Mouse (Mus musculus): ENCODE measurements around the gene Mrpl20. TPM values are rescaled to one million over a fixed set of nuclear protein-coding genes. Genes with fewer than 3 reads are reported as not detected.

Gene Mrpl20
- total and polyA plus RNA-seq, 3 experiments, result 17.9 to 97.2 (median 85.3) TPM

DNA sequence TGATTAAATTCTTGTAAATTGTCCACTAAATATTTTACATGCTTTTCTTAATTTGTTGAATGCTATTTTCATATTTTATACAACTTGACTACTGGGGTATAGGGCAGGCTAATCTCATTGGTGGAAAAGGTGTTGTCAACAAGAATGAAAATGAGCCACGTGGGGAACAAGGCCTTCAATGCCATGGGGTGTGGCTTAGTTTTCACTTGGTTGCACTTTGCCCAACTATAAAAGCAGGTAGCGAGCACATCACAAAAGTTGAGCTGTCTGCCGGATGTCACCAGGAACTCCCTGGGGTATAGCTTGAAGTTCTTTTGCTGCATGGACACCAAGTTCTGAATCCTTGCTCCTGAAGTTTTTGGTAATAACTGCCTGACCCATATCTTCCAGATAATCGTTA, 14.9 kb downstream of the Mrpl20 start:
- H3K9me3 ChIP-seq (replicated peaks), result no peaks in the 10 kb centered on the region
- H3K36me3 ChIP-seq (replicated peaks), result peaks cover 92% of the 10 kb centered on the region
- no peak overlapping the region for H3K4me3 ChIP-seq (ENCODE audit: low read depth, low read length)
- DNase-seq (ENCODE audit: low spot score) (no peak), ATAC-seq (ENCODE audit: extremely low read depth, insufficient number of reproducible peaks, low FRiP score, poor library complexity, severe bottlenecking) (no peak)
- H3K27me3 ChIP-seq (ENCODE audit: insufficient read depth, low read length), result no peaks in the 10 kb centered on the region
- TF ChIP-seq CTCF (IDR thresholded peaks at IDR 0.05; ENCODE audit: low read depth, low read length), result no peak
- peaks cover 46% of the 10 kb centered on the region for H3K4me1 ChIP-seq (ENCODE audit: insufficient read depth, low read depth, low read length)

DNA sequence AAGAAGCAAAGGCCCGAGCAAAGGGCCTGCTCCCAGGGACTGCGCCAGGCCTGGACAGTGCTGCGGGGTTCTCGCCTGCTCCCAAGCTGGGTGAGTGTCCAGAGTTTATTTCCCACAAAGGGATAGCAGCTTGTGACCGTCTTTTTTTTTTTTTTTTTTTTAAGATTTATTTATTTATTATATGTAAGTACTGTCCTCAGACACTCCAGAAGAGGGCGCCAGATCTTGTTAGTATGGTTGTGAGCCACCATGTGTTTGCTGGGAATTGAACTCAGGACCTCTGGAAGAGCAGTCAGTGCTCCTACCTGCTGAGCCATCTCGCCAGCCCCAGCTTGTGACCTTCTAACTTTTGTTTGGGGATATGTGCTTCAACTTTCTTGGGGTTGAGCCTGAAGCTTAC, 18.3 kb downstream of the Mrpl20 start:
- no peak overlapping the region for H3K4me3 ChIP-seq (ENCODE audit: low read depth, low read length)
- H3K36me3 ChIP-seq (replicated peaks), result peaks cover 97% of the 10 kb centered on the region
- TF ChIP-seq GATA1 (IDR thresholded peaks at IDR 0.05; ENCODE audit: borderline replicate concordance, low read length), result no peak
- TF ChIP-seq CTCF (IDR thresholded peaks at IDR 0.05; ENCODE audit: low read depth, low read length), result no peak
- no peak for TF ChIP-seq GATA2 (IDR thresholded peaks at IDR 0.05; ENCODE audit: borderline replicate concordance, low read depth, low read length)
- no peak for TF ChIP-seq POLR2AphosphoS5 (IDR thresholded peaks at IDR 0.05; ENCODE audit: insufficient replicate concordance, low read depth, low read length)
- no peak for TF ChIP-seq TAL1 (conservative IDR thresholded peaks at IDR 0.05; ENCODE audit: low read depth, low read length)
- peaks cover 36% of the 10 kb centered on the region for H3K4me1 ChIP-seq (ENCODE audit: insufficient read depth, low read depth, low read length)
- DNase-seq (ENCODE audit: low spot score) (no peak), ATAC-seq (ENCODE audit: extremely low read depth, insufficient number of reproducible peaks, low FRiP score, poor library complexity, severe bottlenecking) (no peak)
- H3K27me3 ChIP-seq (ENCODE audit: insufficient read depth, low read length), result no peaks in the 10 kb centered on the region
- H3K9me3 ChIP-seq (replicated peaks), result no peaks in the 10 kb centered on the region

DNA sequence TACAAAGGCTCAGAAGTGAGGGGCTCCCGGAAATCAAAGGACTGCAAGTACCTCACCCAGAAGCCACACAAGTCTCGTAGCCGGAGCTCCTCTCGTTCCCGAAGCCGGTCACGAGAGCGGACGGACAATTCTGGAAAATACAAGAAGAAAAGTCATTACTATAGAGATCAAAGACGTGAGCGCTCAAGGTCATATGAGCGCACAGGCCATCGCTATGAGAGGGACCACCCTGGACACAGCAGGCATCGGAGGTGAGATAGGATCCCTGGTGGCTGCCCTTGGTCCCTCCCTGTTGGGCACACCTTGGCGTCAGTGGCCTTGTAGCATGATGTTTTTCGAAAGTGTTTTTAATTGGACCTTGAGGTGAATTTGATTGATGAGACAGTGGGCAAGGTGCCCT, 20.8 kb downstream of the Mrpl20 start:
- no peak for DNase-seq (ENCODE audit: low spot score)
- peaks cover 27% of the 10 kb centered on the region for H3K4me1 ChIP-seq (ENCODE audit: insufficient read depth, low read depth, low read length)
- H3K36me3 ChIP-seq (replicated peaks), result peaks cover 97% of the 10 kb centered on the region
- TF ChIP-seq TAL1 (conservative IDR thresholded peaks at IDR 0.05; ENCODE audit: low read depth, low read length) (no peak), GATA1 (IDR thresholded peaks at IDR 0.05; ENCODE audit: borderline replicate concordance, low read length) (no peak), GATA2 (IDR thresholded peaks at IDR 0.05; ENCODE audit: borderline replicate concordance, low read depth, low read length) (no peak), POLR2AphosphoS5 (IDR thresholded peaks at IDR 0.05; ENCODE audit: insufficient replicate concordance, low read depth, low read length) (no peak), CTCF (IDR thresholded peaks at IDR 0.05; ENCODE audit: low read depth, low read length) (no peak)
- no peaks in the 10 kb centered on the region for H3K9me3 ChIP-seq (replicated peaks)
- no peak for ATAC-seq (ENCODE audit: extremely low read depth, insufficient number of reproducible peaks, low FRiP score, poor library complexity, severe bottlenecking)
- no peak overlapping the region for H3K4me3 ChIP-seq (ENCODE audit: low read depth, low read length)
- H3K27me3 ChIP-seq (ENCODE audit: insufficient read depth, low read length), result no peaks in the 10 kb centered on the region

DNA sequence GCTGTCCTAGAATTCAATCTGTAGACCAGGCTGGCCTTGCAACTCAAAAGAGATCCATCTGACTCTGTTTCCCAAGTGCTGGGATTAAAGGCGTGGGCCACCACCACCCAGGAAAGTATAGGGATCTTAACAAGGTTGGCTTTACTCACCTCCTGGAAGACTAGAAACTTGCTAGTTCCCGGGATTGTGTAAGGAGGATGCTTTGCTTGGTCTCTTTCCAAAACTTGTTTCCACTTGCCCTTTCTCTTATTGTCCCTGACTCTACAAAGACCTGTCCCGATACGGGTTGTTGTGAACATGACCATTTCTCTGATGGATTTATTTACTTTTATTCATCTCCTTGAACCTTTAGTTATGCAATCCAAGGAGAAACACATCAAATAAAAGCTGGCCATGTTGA, 27.2 kb downstream of the Mrpl20 start:
- DNase-seq (ENCODE audit: low spot score), result no peak
- peaks cover 43% of the 10 kb centered on the region for H3K4me1 ChIP-seq (ENCODE audit: insufficient read depth, low read depth, low read length)
- no peak for ATAC-seq (ENCODE audit: extremely low read depth, insufficient number of reproducible peaks, low FRiP score, poor library complexity, severe bottlenecking)
- no peaks in the 10 kb centered on the region for H3K9me3 ChIP-seq (replicated peaks)
- TF ChIP-seq TAL1 (conservative IDR thresholded peaks at IDR 0.05; ENCODE audit: low read depth, low read length) (no peak), GATA2 (IDR thresholded peaks at IDR 0.05; ENCODE audit: borderline replicate concordance, low read depth, low read length) (no peak), POLR2AphosphoS5 (IDR thresholded peaks at IDR 0.05; ENCODE audit: insufficient replicate concordance, low read depth, low read length) (no peak), GATA1 (IDR thresholded peaks at IDR 0.05; ENCODE audit: borderline replicate concordance, low read length) (no peak), CTCF (IDR thresholded peaks at IDR 0.05; ENCODE audit: low read depth, low read length) (no peak)
- H3K4me3 ChIP-seq (ENCODE audit: low read depth, low read length), result no peak overlapping the region
- no peaks in the 10 kb centered on the region for H3K27me3 ChIP-seq (ENCODE audit: insufficient read depth, low read length)
- peaks cover 78% of the 10 kb centered on the region for H3K36me3 ChIP-seq (replicated peaks)

DNA sequence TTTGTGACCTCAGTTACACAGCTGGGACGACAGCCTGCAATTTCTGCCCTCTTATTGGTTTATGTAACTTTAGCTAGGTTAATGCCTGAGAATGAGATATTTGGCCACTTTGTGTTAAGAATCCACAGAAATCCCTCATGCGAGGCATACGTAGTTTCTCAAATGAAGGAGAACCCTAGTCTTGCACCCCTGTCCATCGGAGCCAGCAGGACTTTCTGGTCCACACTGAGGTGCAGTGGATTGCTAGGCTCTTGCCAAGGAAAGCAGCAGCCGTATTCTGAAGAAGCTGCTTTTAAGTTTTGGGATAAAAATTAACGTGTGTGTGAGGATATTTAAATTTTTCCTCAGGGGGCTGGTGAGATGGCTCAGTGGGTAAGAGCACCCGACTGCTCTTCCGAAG, 27.9 kb downstream of the Mrpl20 start:
- H3K27me3 ChIP-seq (ENCODE audit: insufficient read depth, low read length), result no peaks in the 10 kb centered on the region
- H3K9me3 ChIP-seq (replicated peaks), result no peaks in the 10 kb centered on the region
- TF ChIP-seq CTCF (IDR thresholded peaks at IDR 0.05; ENCODE audit: low read depth, low read length), result no peak
- TF ChIP-seq TAL1 (conservative IDR thresholded peaks at IDR 0.05; ENCODE audit: low read depth, low read length), result no peak
- TF ChIP-seq POLR2AphosphoS5 (IDR thresholded peaks at IDR 0.05; ENCODE audit: insufficient replicate concordance, low read depth, low read length), result no peak
- no peak for TF ChIP-seq GATA1 (IDR thresholded peaks at IDR 0.05; ENCODE audit: borderline replicate concordance, low read length)
- no peak for TF ChIP-seq GATA2 (IDR thresholded peaks at IDR 0.05; ENCODE audit: borderline replicate concordance, low read depth, low read length)
- peaks cover 42% of the 10 kb centered on the region for H3K4me1 ChIP-seq (ENCODE audit: insufficient read depth, low read depth, low read length)
- H3K4me3 ChIP-seq (ENCODE audit: low read depth, low read length), result no peak overlapping the region; the same call in 1 of the 2 replicates
- ATAC-seq (ENCODE audit: extremely low read depth, insufficient number of reproducible peaks, low FRiP score, poor library complexity, severe bottlenecking) (no peak), DNase-seq (ENCODE audit: low spot score) (no peak)
- H3K36me3 ChIP-seq (replicated peaks), result peaks cover 77% of the 10 kb centered on the region

DNA sequence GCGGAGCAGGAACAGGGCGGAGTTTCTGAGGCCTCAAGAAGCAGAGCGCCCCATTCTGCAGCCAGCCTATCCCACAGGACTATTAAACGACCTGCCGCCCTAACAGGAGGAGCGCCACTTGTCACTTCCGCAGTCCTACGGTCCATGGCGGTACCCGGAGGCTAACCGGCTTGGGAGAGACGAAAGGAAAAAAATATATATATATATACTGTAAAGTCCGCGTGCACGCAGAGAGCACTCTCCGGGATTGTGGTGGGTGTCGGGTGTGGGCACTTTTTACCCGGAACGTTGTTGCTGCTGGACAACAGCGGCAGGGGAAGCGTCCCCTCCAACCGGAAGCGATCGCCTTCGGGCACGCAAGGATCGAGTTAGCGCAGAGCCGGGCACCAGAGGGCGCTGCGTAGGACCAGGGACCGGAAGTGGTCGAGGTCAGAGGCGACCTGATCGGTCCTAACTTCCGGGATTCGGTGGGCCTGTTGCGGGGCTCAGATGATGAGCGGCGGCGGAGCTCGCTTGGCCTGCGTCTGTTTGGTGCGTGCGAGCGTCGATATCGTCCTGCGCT, 28.6 kb downstream of the Mrpl20 start, which contains the start of gene Aurkaip1:
Gene Aurkaip1 (plus strand): TSS at position 68 of the 562 bp plus-strand sequence.
- Histone ChIP-seq H3K4me1 (ENCODE audit: insufficient read depth, low read depth, low read length) (peaks cover 42% of the 10 kb centered on the region), H3K27me3 (ENCODE audit: insufficient read depth, low read length) (no peaks in the 10 kb centered on the region), H3K4me3 (ENCODE audit: low read depth, low read length) (peak within 1 kb of the TSS; percentile 93), H3K9me3 (replicated peaks) (no peaks in the 10 kb centered on the region), H3K36me3 (replicated peaks) (peaks cover 71% of the 10 kb centered on the region)
- DNase-seq (ENCODE audit: low spot score) (peak; percentile 87), ATAC-seq (ENCODE audit: extremely low read depth, insufficient number of reproducible peaks, low FRiP score, poor library complexity, severe bottlenecking) (peak; percentile 91)
- TF ChIP-seq CTCF (IDR thresholded peaks at IDR 0.05; ENCODE audit: low read depth, low read length) (peak; percentile 56), POLR2AphosphoS5 (IDR thresholded peaks at IDR 0.05; ENCODE audit: insufficient replicate concordance, low read depth, low read length) (no peak)

DNA sequence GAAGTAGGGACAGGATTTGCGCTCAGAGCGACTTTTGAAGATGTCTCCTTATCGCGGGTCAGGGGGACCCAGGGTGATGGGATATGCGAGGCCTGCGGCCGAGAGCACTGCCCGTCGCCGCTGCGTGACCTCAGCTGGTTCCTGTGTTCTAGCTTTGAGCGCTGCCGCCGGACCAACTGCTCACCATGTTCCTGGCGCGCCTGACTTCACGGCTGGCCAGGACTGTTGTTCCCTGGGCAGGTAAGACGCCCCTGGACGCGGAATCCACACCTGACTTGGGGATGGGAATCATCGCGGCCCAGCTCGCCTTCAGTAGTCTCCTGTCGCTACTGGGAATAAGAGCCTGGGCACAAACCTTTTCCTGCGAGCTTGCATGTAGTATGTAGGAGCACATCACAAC, 29.2 kb downstream of the Mrpl20 start:
- Histone ChIP-seq H3K4me1 (ENCODE audit: insufficient read depth, low read depth, low read length) (peaks cover 42% of the 10 kb centered on the region), H3K36me3 (replicated peaks) (peaks cover 66% of the 10 kb centered on the region), H3K9me3 (replicated peaks) (no peaks in the 10 kb centered on the region), H3K27me3 (ENCODE audit: insufficient read depth, low read length) (no peaks in the 10 kb centered on the region), H3K4me3 (ENCODE audit: low read depth, low read length) (peak overlapping the region; percentile 93)
- TF ChIP-seq GATA2 (IDR thresholded peaks at IDR 0.05; ENCODE audit: borderline replicate concordance, low read depth, low read length), result no peak
- no peak for TF ChIP-seq TAL1 (conservative IDR thresholded peaks at IDR 0.05; ENCODE audit: low read depth, low read length)
- no peak for TF ChIP-seq CTCF (IDR thresholded peaks at IDR 0.05; ENCODE audit: low read depth, low read length)
- no peak for TF ChIP-seq POLR2AphosphoS5 (IDR thresholded peaks at IDR 0.05; ENCODE audit: insufficient replicate concordance, low read depth, low read length)
- TF ChIP-seq GATA1 (IDR thresholded peaks at IDR 0.05; ENCODE audit: borderline replicate concordance, low read length), result no peak
- ATAC-seq (ENCODE audit: extremely low read depth, insufficient number of reproducible peaks, low FRiP score, poor library complexity, severe bottlenecking) (no peak), DNase-seq (ENCODE audit: low spot score) (no peak)
